Mouse (Mus musculus) heart, adult 2 months (tissue): ENCODE measurements around the gene Rprd1b.

Experiments used
- CTCF ChIP-seq: fragments of 200-600 bp; IDR thresholded peaks from 2 replicates; pipeline ENCODE4 v1.8.1; 2022; ENCODE audit warnings: antibody characterized with exemption, mild to moderate bottlenecking, moderate library complexity
- EP300 ChIP-seq: fragments of 200-500 bp; IDR thresholded peaks from 2 replicates; pipeline ENCODE4 v1.6.1; 2011; ENCODE audit warnings: low read depth, low read length, control low read depth; ENCODE audit not compliant: insufficient read depth
- POLR2A ChIP-seq: fragments of 200-500 bp; IDR thresholded peaks from 2 replicates; pipeline ENCODE4 v1.6.1; 2011; ENCODE audit warnings: mild to moderate bottlenecking, low read depth, low read length, control low read depth; ENCODE audit not compliant: insufficient read depth

DNA sequence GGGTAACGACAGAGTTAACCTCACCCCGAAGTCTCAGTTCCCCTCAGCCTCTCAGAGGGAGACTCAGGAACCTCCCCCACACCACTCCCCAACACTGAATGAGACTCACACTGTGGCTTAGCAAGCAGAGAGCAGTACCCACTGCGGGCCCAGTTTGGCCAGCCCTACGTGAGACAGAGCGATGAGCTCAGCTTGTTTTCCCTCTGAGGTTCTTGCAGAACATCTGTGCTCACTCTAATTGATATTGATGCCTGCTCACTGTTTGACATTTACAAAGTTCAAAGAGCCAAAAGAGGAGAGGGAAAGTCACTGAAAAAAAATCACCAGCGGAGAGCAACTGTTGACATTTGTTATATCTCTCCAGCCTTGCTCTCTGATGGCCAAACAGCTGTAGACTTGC is 133.5 kb downstream of the Rprd1b start:
- no peak for TF ChIP-seq CTCF
- no peak for TF ChIP-seq POLR2A
- TF ChIP-seq EP300: no peak
